Mouse (Mus musculus) ES-E14 (cell line): ENCODE data around the gene Slc35e1. TPM values are rescaled to one million over a fixed set of nuclear protein-coding genes. Genes with fewer than 3 reads are reported as not detected.

ENCODE experiments used
- DNase-seq: peaks from one replicate; pipeline ENCODE4 v3.0.0-alpha.2; 2013; ENCODE audit warnings: low read depth, low spot score
- H3K27ac ChIP-seq: 2 replicates; pipeline ENCODE4 v1.5.1; 2012; ENCODE audit warnings: low read depth, mild to moderate bottlenecking, low read length, moderate library complexity, mixed read lengths; ENCODE audit not compliant: poor library complexity, insufficient read depth, severe bottlenecking
- H3K36me3 ChIP-seq: 2 replicates; pipeline ENCODE4 v1.6.1; 2012; ENCODE audit warnings: mild to moderate bottlenecking, low read length, moderate library complexity, mixed read lengths; ENCODE audit not compliant: control insufficient read depth, poor library complexity, insufficient read depth, severe bottlenecking
- H3K4me1 ChIP-seq, 2 experiments: fragments of 150-350 bp in 1 of 2; sonication (generic) in 1 of 2; 2 replicates each; pipeline ENCODE4 v1.6.1; 2012; ENCODE audit warnings: low read length in 2 of 2, mild to moderate bottlenecking in 1 of 2, mixed read lengths in 1 of 2; ENCODE audit not compliant: control insufficient read depth in 2 of 2, insufficient read depth in 2 of 2, poor library complexity in 1 of 2
- H3K4me3 ChIP-seq, 2 experiments: fragments of 150-350 bp in 1 of 2; sonication (generic) in 1 of 2; 2 replicates each; pipeline ENCODE4 v1.5.1; 2012; ENCODE audit warnings: low read length in 2 of 2, low read depth in 1 of 2, mild to moderate bottlenecking in 1 of 2, mixed read lengths in 1 of 2; ENCODE audit not compliant: insufficient read depth in 1 of 2, poor library complexity in 1 of 2, severe bottlenecking in 1 of 2
- H3K9ac ChIP-seq: 2 replicates; pipeline ENCODE4 v1.6.1; 2012; ENCODE audit warnings: low read depth, mild to moderate bottlenecking, low read length, mixed read lengths; ENCODE audit not compliant: poor library complexity, insufficient read depth, severe bottlenecking
- H3K9me3 ChIP-seq: fragments of 150-350 bp; sonication (generic); 2 replicates; pipeline ENCODE4 v1.6.1; 2012; ENCODE audit warnings: low read depth, mild to moderate bottlenecking, low read length; ENCODE audit not compliant: control insufficient read depth, insufficient read depth
- CHD2 ChIP-seq: IDR thresholded peaks from 2 replicates; pipeline ENCODE4 v1.6.1; 2014; ENCODE audit warnings: mild to moderate bottlenecking, low read depth, low read length, inconsistent platforms
- HCFC1 ChIP-seq: IDR thresholded peaks from 2 replicates; pipeline ENCODE4 v1.6.1; 2012; ENCODE audit warnings: low read length, inconsistent platforms, borderline replicate concordance; ENCODE audit not compliant: insufficient read depth
- MAFK ChIP-seq: IDR thresholded peaks from 2 replicates; pipeline ENCODE4 v1.6.1; 2014; ENCODE audit warnings: mild to moderate bottlenecking, low read depth, low read length, inconsistent platforms; ENCODE audit not compliant: insufficient read depth
- ZC3H11A ChIP-seq: IDR thresholded peaks from 2 replicates; pipeline ENCODE4 v1.6.1; 2012; ENCODE audit warnings: low read depth, mild to moderate bottlenecking, inconsistent platforms, low read length, borderline replicate concordance
- ZNF384 ChIP-seq: IDR thresholded peaks from 2 replicates; pipeline ENCODE4 v1.6.1; 2012; ENCODE audit warnings: low read depth, low read length, inconsistent platforms
- in situ Hi-C, 2 experiments: fragments of 600-800 bp; cut with MboI; formaldehyde crosslinking; loops; one replicate each; pipeline ENCODE4 v1.15.1; 2025; ENCODE audit warnings: low sequenced_read_pairs in 2 of 2, inconsistent platforms in 1 of 2; ENCODE audit not compliant: unreplicated experiment in 2 of 2
- total RNA-seq: library from RNA; depleted of rRNA; stranded (reverse); fragments of 300-350 nt; gene quantifications from 2 replicates; pipeline ENCODE4 v1.2.3, GENCODE M21; 2012

Gene Slc35e1
- total RNA-seq, 1 experiment, result 91.1 TPM

- in situ Hi-C loops, result no loop called here
- H3K27ac ChIP-seq, result no peak overlapping the region
- no peaks in the 10 kb centered on the region for H3K4me1 ChIP-seq
- DNase-seq, result no peak
- H3K9ac ChIP-seq, result no peak overlapping the region
- peaks cover 20% of the 10 kb centered on the region for H3K36me3 ChIP-seq
- TF ChIP-seq ZC3H11A, result no peak
- TF ChIP-seq MAFK, result no peak
- no peak for TF ChIP-seq ZNF384
- TF ChIP-seq HCFC1, result no peak
- TF ChIP-seq CHD2, result no peak
- H3K9me3 ChIP-seq, result no peaks in the 10 kb centered on the region
- no peak overlapping the region for H3K4me3 ChIP-seq
These were observed 40.9 kb downstream of the Slc35e1 start for GRCm38 (mm10) chr8:72451516-72451915.

- Histone ChIP-seq H3K9me3 (no peaks in the 10 kb centered on the region), H3K27ac (no peak overlapping the region), H3K4me3 (no peak overlapping the region), H3K4me1 (no peaks in the 10 kb centered on the region; a peak in 1 of 4 replicates), H3K36me3 (peaks cover 10% of the 10 kb centered on the region), H3K9ac (no peak overlapping the region)
- TF ChIP-seq HCFC1, result no peak
- no peak for TF ChIP-seq ZNF384
- TF ChIP-seq MAFK, result no peak
- TF ChIP-seq ZC3H11A, result no peak
- TF ChIP-seq CHD2, result no peak
- in situ Hi-C loops, result no loop called here
- DNase-seq, result no peak
These were observed 47.3 kb downstream of the Slc35e1 start for GRCm38 (mm10) chr8:72445071-72445470.

- DNase-seq, result no peak
- Histone ChIP-seq H3K4me1 (no peaks in the 10 kb centered on the region; a peak in 1 of 4 replicates), H3K4me3 (peak overlapping the region; percentile 71 to 87), H3K36me3 (0 out of 2 replicates have a peak, but pooled peaks cover 3% of the 10 kb centered on the region), H3K9ac (peak overlapping the region; percentile 85), H3K27ac (no peak overlapping the region), H3K9me3 (no peaks in the 10 kb centered on the region)
- in situ Hi-C loops, result no loop called here
- no peak for TF ChIP-seq HCFC1
- no peak for TF ChIP-seq MAFK
- no peak for TF ChIP-seq ZC3H11A
- TF ChIP-seq CHD2, result no peak
- no peak for TF ChIP-seq ZNF384
These were observed 48.4 kb downstream of the Slc35e1 start for GRCm38 (mm10) chr8:72443994-72444350.

GRCm38 (mm10) chr8:72443338-72443993 is 48.9 kb downstream of the Slc35e1 start, which contains the start of the genes Calr3 and 1700030K09Rik:
Gene Calr3, minus strand, starts transcription at chr8:72443870.
Gene 1700030K09Rik, plus strand, starts transcription at chr8:72443880.
- no peaks in the 10 kb centered on the region for H3K9me3 ChIP-seq
- H3K27ac ChIP-seq, result no peak within 1 kb of the TSS
- peak; percentile 69 for TF ChIP-seq CHD2
- TF ChIP-seq MAFK, result no peak
- peak; percentile 95 for TF ChIP-seq HCFC1
- in situ Hi-C loops, result no loop called here
- H3K36me3 ChIP-seq, result 0 out of 2 replicates have a peak, but pooled peaks cover 3% of the 10 kb centered on the region
- peak within 1 kb of the TSS; percentile 72 to 87 for H3K4me3 ChIP-seq
- peak; percentile 97 for DNase-seq
- H3K4me1 ChIP-seq, result no peaks in the 10 kb centered on the region; a peak in 1 of 4 replicates
- H3K9ac ChIP-seq, result peak within 1 kb of the TSS; percentile 85
